Mouse (Mus musculus): ENCODE results near the gene Cfp. TPM values are rescaled to one million over a fixed set of nuclear protein-coding genes. Genes with fewer than 3 reads are reported as not detected.

Cfp gene
- polyA plus RNA-seq, 1 experiment from 2014 or later, result 7.2 TPM

- H3K9me3 ChIP-seq, result no peaks in the 10 kb centered on the region
- H3K27ac ChIP-seq, result no peak overlapping the region
- peak overlapping the region; percentile 43 for H3K4me3 ChIP-seq
- H3K4me2 ChIP-seq, result peak overlapping the region; percentile 75
- whole genome bisulfite sequencing, result 17% methylated on average over 40 of the region's 49 CpGs
- ATAC-seq (ENCODE audit: insufficient number of reproducible peaks, insufficient read depth, low FRiP score, low TSS enrichment, low read depth), result 0 out of 2 replicates have a peak, but pooled peaks have one; percentile 3
- H3K4me1 ChIP-seq, result peaks cover 5% of the 10 kb centered on the region; the same call in 1 of the 2 replicates
- H3K9ac ChIP-seq, result peak overlapping the region; percentile 36
- peaks cover 18% of the 10 kb centered on the region for H3K27me3 ChIP-seq
- H3K36me3 ChIP-seq, result no peaks in the 10 kb centered on the region
Measured at GRCm38 (mm10) chrX:20920249-20920843, 11.0 kb downstream of the Cfp start.

- Histone ChIP-seq H3K4me1 (no peaks in the 10 kb centered on the region; the same call in 1 of the 2 replicates), H3K4me2 (no peak overlapping the region), H3K4me3 (no peak overlapping the region), H3K27ac (no peak overlapping the region), H3K9me3 (no peaks in the 10 kb centered on the region), H3K27me3 (peaks cover 13% of the 10 kb centered on the region), H3K9ac (no peak overlapping the region), H3K36me3 (no peaks in the 10 kb centered on the region)
- no peak for ATAC-seq (ENCODE audit: insufficient number of reproducible peaks, insufficient read depth, low FRiP score, low TSS enrichment, low read depth)
Measured at GRCm38 (mm10) chrX:20915075-20915474, 16.3 kb downstream of the Cfp start.

GRCm38 (mm10) chrX:20913726-20914125 is 17.6 kb downstream of the Cfp start:
- H3K36me3 ChIP-seq, result no peaks in the 10 kb centered on the region
- 0 out of 2 replicates have a peak, but pooled peaks cover under 1% of the 10 kb centered on the region for H3K27me3 ChIP-seq
- no peak overlapping the region for H3K27ac ChIP-seq
- no peak for ATAC-seq (ENCODE audit: insufficient number of reproducible peaks, insufficient read depth, low FRiP score, low TSS enrichment, low read depth)
- H3K4me2 ChIP-seq, result no peak overlapping the region
- no peak overlapping the region for H3K4me3 ChIP-seq
- no peaks in the 10 kb centered on the region for H3K9me3 ChIP-seq
- WGBS, result 81% methylated on average over 6 of the region's 6 CpGs
- H3K4me1 ChIP-seq, result no peaks in the 10 kb centered on the region
- no peak overlapping the region for H3K9ac ChIP-seq

- H3K36me3 ChIP-seq, result no peaks in the 10 kb centered on the region
- H3K4me1 ChIP-seq, result no peaks in the 10 kb centered on the region
- H3K4me3 ChIP-seq, result no peak overlapping the region
- 40% methylated on average over 3 of the region's 3 CpGs for WGBS
- no peak overlapping the region for H3K27ac ChIP-seq
- H3K9ac ChIP-seq, result no peak overlapping the region
- H3K9me3 ChIP-seq, result no peaks in the 10 kb centered on the region
- ATAC-seq (ENCODE audit: insufficient number of reproducible peaks, insufficient read depth, low FRiP score, low TSS enrichment, low read depth), result no peak
- no peaks in the 10 kb centered on the region for H3K27me3 ChIP-seq
- no peak overlapping the region for H3K4me2 ChIP-seq
Measured at GRCm38 (mm10) chrX:20910074-20910473, 21.3 kb downstream of the Cfp start.

Other genes with a start within 250 kb of the Cfp start
- 111 and 127 TPM in 2 replicates for gene Cdk16, start 243.6 kb downstream of the Cfp start, polyA plus RNA-seq (2015; fragmentation: Nextera tagmentation; extraction: Ambion mirVana)
- 57.5 and 59.9 TPM in 2 replicates for gene Usp11, start 227.6 kb downstream of the Cfp start, polyA plus RNA-seq (2015; fragmentation: Nextera tagmentation; extraction: Ambion mirVana)
- 118 and 122 TPM in 2 replicates for gene Araf, start 133.7 kb downstream of the Cfp start, polyA plus RNA-seq (2015; fragmentation: Nextera tagmentation; extraction: Ambion mirVana)
- 15.2 and 26.1 TPM in 2 replicates for gene Timp1, start 61.4 kb downstream of the Cfp start, polyA plus RNA-seq (2015; fragmentation: Nextera tagmentation; extraction: Ambion mirVana)
- gene Syn1, start 10.6 kb downstream of the Cfp start, polyA plus RNA-seq (2015; fragmentation: Nextera tagmentation; extraction: Ambion mirVana), result 0.36 and 0.87 TPM in 2 replicates
- 18.1 and 19.3 TPM in 2 replicates for gene Elk1, start 19.1 kb upstream of the Cfp start, polyA plus RNA-seq (2015; fragmentation: Nextera tagmentation; extraction: Ambion mirVana)
- gene Uxt, start 30.5 kb upstream of the Cfp start, polyA plus RNA-seq (2015; fragmentation: Nextera tagmentation; extraction: Ambion mirVana), result 49.5 and 58.9 TPM in 2 replicates
- gene Zfp182, start 130.8 kb upstream of the Cfp start, polyA plus RNA-seq (2015; fragmentation: Nextera tagmentation; extraction: Ambion mirVana), result 8.3 and 8.7 TPM in 2 replicates
- not detected in 2 replicates for gene Spaca5, start 136.9 kb upstream of the Cfp start, polyA plus RNA-seq (2015; fragmentation: Nextera tagmentation; extraction: Ambion mirVana)
- 2.4 and 2.9 TPM in 2 replicates for gene Zfp300, start 158.0 kb upstream of the Cfp start, polyA plus RNA-seq (2015; fragmentation: Nextera tagmentation; extraction: Ambion mirVana)
- gene Ssxa1, start 184.3 kb upstream of the Cfp start, polyA plus RNA-seq (2015; fragmentation: Nextera tagmentation; extraction: Ambion mirVana), result not detected in 2 replicates
- gene Gm21876, start 244.1 kb upstream of the Cfp start, polyA plus RNA-seq (2015; fragmentation: Nextera tagmentation; extraction: Ambion mirVana), result not detected in 2 replicates